Mouse (Mus musculus): ENCODE measurements around the gene Smarca2. TPM values are rescaled to one million over a fixed set of nuclear protein-coding genes. Genes with fewer than 3 reads are reported as not detected.

Gene Smarca2
- 22.7 and 23.4 TPM in 2 replicates for polyA plus RNA-seq (2012; rRNA removed)

GRCm38 (mm10) chr19:26604755-26605300, at the start of gene Smarca2:
Gene Smarca2, plus strand, starts transcription at chr19:26605050.
- H3K4me1 ChIP-seq (ENCODE audit: control insufficient read depth, insufficient read depth, insufficient read length) = peaks cover 2% of the 10 kb centered on the region; the same call in 1 of the 2 replicates
- under 1% methylated on average over 45 of the region's 45 CpGs for whole genome bisulfite sequencing
- peak within 1 kb of the TSS; percentile 83 for H3K27ac ChIP-seq (ENCODE audit: insufficient read depth, low read length)
- DNase-seq (ENCODE audit: low read depth in 1 of 2, low spot score in 2 of 2) = peak; percentile 86 to 98
- H3K4me3 ChIP-seq (ENCODE audit: extremely low read depth, insufficient read depth, insufficient read length) = peak within 1 kb of the TSS; percentile 81
- TF ChIP-seq CTCF (IDR thresholded peaks at IDR 0.05; ENCODE audit: extremely low read depth, insufficient read depth, insufficient read length, insufficient replicate concordance) (no peak), POLR2A (IDR thresholded peaks at IDR 0.05; ENCODE audit: low read depth, low read length) (peak; percentile 58)
- no peaks in the 10 kb centered on the region for H3K36me3 ChIP-seq (ENCODE audit: control insufficient read depth, insufficient read depth, low read length)
- no peaks in the 10 kb centered on the region for H3K27me3 ChIP-seq (ENCODE audit: control insufficient read depth, insufficient read depth, low read length)

GRCm38 (mm10) chr19:26564850-26565249, 40.0 kb upstream of the Smarca2 start:
- Histone ChIP-seq H3K36me3 (ENCODE audit: control insufficient read depth, insufficient read depth, low read length) (no peaks in the 10 kb centered on the region), H3K27me3 (ENCODE audit: control insufficient read depth, insufficient read depth, low read length) (no peaks in the 10 kb centered on the region), H3K4me1 (ENCODE audit: control insufficient read depth, insufficient read depth, insufficient read length) (no peaks in the 10 kb centered on the region), H3K4me3 (ENCODE audit: extremely low read depth, insufficient read depth, insufficient read length) (no peak overlapping the region), H3K27ac (ENCODE audit: insufficient read depth, low read length) (no peak overlapping the region)
- no peak for DNase-seq (ENCODE audit: low read depth in 1 of 2, low spot score in 2 of 2)
- no peak for TF ChIP-seq POLR2A (IDR thresholded peaks at IDR 0.05; ENCODE audit: low read depth, low read length)
- TF ChIP-seq CTCF (IDR thresholded peaks at IDR 0.05; ENCODE audit: extremely low read depth, insufficient read depth, insufficient read length, insufficient replicate concordance) = no peak
- WGBS = 56% methylated on average over 2 of the region's 2 CpGs

GRCm38 (mm10) chr19:26566109-26566508, 38.7 kb upstream of the Smarca2 start:
- no peaks in the 10 kb centered on the region for H3K36me3 ChIP-seq (ENCODE audit: control insufficient read depth, insufficient read depth, low read length)
- no peaks in the 10 kb centered on the region for H3K4me1 ChIP-seq (ENCODE audit: control insufficient read depth, insufficient read depth, insufficient read length)
- H3K27ac ChIP-seq (ENCODE audit: insufficient read depth, low read length) = no peak overlapping the region
- DNase-seq (ENCODE audit: low read depth in 1 of 2, low spot score in 2 of 2) = no peak
- H3K4me3 ChIP-seq (ENCODE audit: extremely low read depth, insufficient read depth, insufficient read length) = no peak overlapping the region
- 90% methylated on average over 9 of the region's 9 CpGs for WGBS
- H3K27me3 ChIP-seq (ENCODE audit: control insufficient read depth, insufficient read depth, low read length) = no peaks in the 10 kb centered on the region
- no peak for TF ChIP-seq CTCF (IDR thresholded peaks at IDR 0.05; ENCODE audit: extremely low read depth, insufficient read depth, insufficient read length, insufficient replicate concordance)
- no peak for TF ChIP-seq POLR2A (IDR thresholded peaks at IDR 0.05; ENCODE audit: low read depth, low read length)

GRCm38 (mm10) chr19:26568236-26568635, 36.6 kb upstream of the Smarca2 start:
- TF ChIP-seq CTCF (IDR thresholded peaks at IDR 0.05; ENCODE audit: extremely low read depth, insufficient read depth, insufficient read length, insufficient replicate concordance) (no peak), POLR2A (IDR thresholded peaks at IDR 0.05; ENCODE audit: low read depth, low read length) (no peak)
- Histone ChIP-seq H3K36me3 (ENCODE audit: control insufficient read depth, insufficient read depth, low read length) (no peaks in the 10 kb centered on the region), H3K4me3 (ENCODE audit: extremely low read depth, insufficient read depth, insufficient read length) (no peak overlapping the region), H3K27me3 (ENCODE audit: control insufficient read depth, insufficient read depth, low read length) (no peaks in the 10 kb centered on the region), H3K4me1 (ENCODE audit: control insufficient read depth, insufficient read depth, insufficient read length) (no peaks in the 10 kb centered on the region), H3K27ac (ENCODE audit: insufficient read depth, low read length) (no peak overlapping the region)
- no peak for DNase-seq (ENCODE audit: low read depth in 1 of 2, low spot score in 2 of 2)
- 83% methylated on average over 5 of the region's 5 CpGs for WGBS

- H3K36me3 ChIP-seq (ENCODE audit: control insufficient read depth, insufficient read depth, low read length) = no peaks in the 10 kb centered on the region
- WGBS = 88% methylated on average over 5 of the region's 5 CpGs
- no peak for DNase-seq (ENCODE audit: low read depth in 1 of 2, low spot score in 2 of 2)
Measured at GRCm38 (mm10) chr19:26568941-26569340, 35.9 kb upstream of the Smarca2 start.

GRCm38 (mm10) chr19:26569461-26569860, 35.4 kb upstream of the Smarca2 start:
- no peak overlapping the region for H3K4me3 ChIP-seq (ENCODE audit: extremely low read depth, insufficient read depth, insufficient read length)
- H3K27me3 ChIP-seq (ENCODE audit: control insufficient read depth, insufficient read depth, low read length) = no peaks in the 10 kb centered on the region
- TF ChIP-seq CTCF (IDR thresholded peaks at IDR 0.05; ENCODE audit: extremely low read depth, insufficient read depth, insufficient read length, insufficient replicate concordance) = no peak
- no peak for TF ChIP-seq POLR2A (IDR thresholded peaks at IDR 0.05; ENCODE audit: low read depth, low read length)
- no peak for DNase-seq (ENCODE audit: low read depth in 1 of 2, low spot score in 2 of 2)
- no peaks in the 10 kb centered on the region for H3K4me1 ChIP-seq (ENCODE audit: control insufficient read depth, insufficient read depth, insufficient read length)
- WGBS = 89% methylated on average over 1 of the region's 1 CpGs
- H3K27ac ChIP-seq (ENCODE audit: insufficient read depth, low read length) = no peak overlapping the region
- no peaks in the 10 kb centered on the region for H3K36me3 ChIP-seq (ENCODE audit: control insufficient read depth, insufficient read depth, low read length)

More at GRCm38 (mm10) chr19:26568941-26569340, 35.9 kb upstream of the Smarca2 start:
- no peak overlapping the region for H3K27ac ChIP-seq (ENCODE audit: insufficient read depth, low read length)
- H3K27me3 ChIP-seq (ENCODE audit: control insufficient read depth, insufficient read depth, low read length) = no peaks in the 10 kb centered on the region
- H3K4me1 ChIP-seq (ENCODE audit: control insufficient read depth, insufficient read depth, insufficient read length) = no peaks in the 10 kb centered on the region
- no peak overlapping the region for H3K4me3 ChIP-seq (ENCODE audit: extremely low read depth, insufficient read depth, insufficient read length)
- TF ChIP-seq POLR2A (IDR thresholded peaks at IDR 0.05; ENCODE audit: low read depth, low read length) (no peak), CTCF (IDR thresholded peaks at IDR 0.05; ENCODE audit: extremely low read depth, insufficient read depth, insufficient read length, insufficient replicate concordance) (no peak)

GRCm38 (mm10) chr19:26579645-26580044, 25.2 kb upstream of the Smarca2 start:
- 90% methylated on average over 5 of the region's 5 CpGs for WGBS
- Histone ChIP-seq H3K4me1 (ENCODE audit: control insufficient read depth, insufficient read depth, insufficient read length) (no peaks in the 10 kb centered on the region), H3K27me3 (ENCODE audit: control insufficient read depth, insufficient read depth, low read length) (no peaks in the 10 kb centered on the region), H3K27ac (ENCODE audit: insufficient read depth, low read length) (no peak overlapping the region), H3K36me3 (ENCODE audit: control insufficient read depth, insufficient read depth, low read length) (no peaks in the 10 kb centered on the region), H3K4me3 (ENCODE audit: extremely low read depth, insufficient read depth, insufficient read length) (no peak overlapping the region)
- TF ChIP-seq POLR2A (IDR thresholded peaks at IDR 0.05; ENCODE audit: low read depth, low read length) (no peak), CTCF (IDR thresholded peaks at IDR 0.05; ENCODE audit: extremely low read depth, insufficient read depth, insufficient read length, insufficient replicate concordance) (no peak)
- DNase-seq (ENCODE audit: low read depth in 1 of 2, low spot score in 2 of 2) = no peak

Measured in spleen, adult 2 months (tissue).